Mouse (Mus musculus): ENCODE data around the gene Tex13c3.
"Not testable (repeated sequence)": the region's sequence is repeated elsewhere in the genome, so short reads cannot be mapped to it uniquely, and the experiment has no call there.

Tex13c3 gene

DNA sequence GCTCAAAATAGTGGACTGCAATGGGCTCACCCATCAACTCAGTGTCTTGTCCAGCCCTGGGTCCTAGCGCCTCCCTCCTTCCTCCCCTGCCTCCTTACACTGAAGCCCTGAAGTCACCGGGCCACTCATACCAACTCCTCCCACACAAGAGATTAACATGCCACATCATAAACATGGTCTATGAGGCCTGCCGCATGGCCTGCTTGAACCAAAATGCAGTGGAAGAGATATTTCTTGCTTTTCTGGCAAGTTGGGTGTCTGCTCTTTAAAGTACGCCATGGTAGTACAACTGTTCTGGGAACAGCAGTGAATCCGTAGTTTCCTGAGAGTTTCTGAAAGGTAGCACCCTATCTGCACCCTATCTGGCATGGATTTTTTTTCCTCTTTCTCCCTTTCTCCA is at the start of gene Tex13c3:
Gene Tex13c3, minus strand, starts transcription at position 101 of the 400 bp plus-strand sequence.
- not testable (repeated sequence) for DNase-seq

DNA sequence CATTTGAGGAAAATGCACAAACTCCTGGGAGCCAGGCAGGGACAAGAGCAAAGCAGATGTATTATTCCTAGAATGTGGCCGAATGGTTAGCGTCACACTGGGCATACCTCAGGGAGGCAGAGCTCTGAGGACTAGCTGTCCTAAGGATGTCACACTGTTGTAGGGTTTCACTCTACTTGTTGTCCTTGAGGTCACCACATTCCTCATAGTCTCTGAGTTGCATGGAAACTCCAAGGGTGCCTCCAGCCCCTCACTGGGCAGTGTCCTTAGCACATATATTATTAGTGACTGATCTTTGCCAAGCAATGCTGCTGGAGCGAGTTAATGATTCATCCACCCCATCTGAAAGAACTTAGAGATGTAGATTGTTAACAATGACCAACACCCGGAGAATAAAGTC is 8.6 kb upstream of the Tex13c3 start:
- no peak for DNase-seq
